Mouse (Mus musculus) ES-E14 (cell line): Measurements from ENCODE around the gene Cacng6. TPM values are rescaled to one million over a fixed set of nuclear protein-coding genes. Genes with fewer than 3 reads are reported as not detected.

Source experiments
- DNase-seq: peaks from one replicate; pipeline ENCODE4 v3.0.0-alpha.2; 2013; ENCODE audit warnings: low read depth, low spot score
- H3K27ac ChIP-seq: 2 replicates; pipeline ENCODE4 v1.5.1; 2012; ENCODE audit warnings: low read depth, mild to moderate bottlenecking, low read length, moderate library complexity, mixed read lengths; ENCODE audit not compliant: poor library complexity, insufficient read depth, severe bottlenecking
- H3K36me3 ChIP-seq: 2 replicates; pipeline ENCODE4 v1.6.1; 2012; ENCODE audit warnings: mild to moderate bottlenecking, low read length, moderate library complexity, mixed read lengths; ENCODE audit not compliant: control insufficient read depth, poor library complexity, insufficient read depth, severe bottlenecking
- H3K4me1 ChIP-seq, 2 experiments: fragments of 150-350 bp in 1 of 2; sonication (generic) in 1 of 2; 2 replicates each; pipeline ENCODE4 v1.6.1; 2012; ENCODE audit warnings: low read length in 2 of 2, mild to moderate bottlenecking in 1 of 2, mixed read lengths in 1 of 2; ENCODE audit not compliant: control insufficient read depth in 2 of 2, insufficient read depth in 2 of 2, poor library complexity in 1 of 2
- H3K4me3 ChIP-seq, 2 experiments: fragments of 150-350 bp in 1 of 2; sonication (generic) in 1 of 2; 2 replicates each; pipeline ENCODE4 v1.5.1; 2012; ENCODE audit warnings: low read length in 2 of 2, low read depth in 1 of 2, mild to moderate bottlenecking in 1 of 2, mixed read lengths in 1 of 2; ENCODE audit not compliant: insufficient read depth in 1 of 2, poor library complexity in 1 of 2, severe bottlenecking in 1 of 2
- H3K9ac ChIP-seq: 2 replicates; pipeline ENCODE4 v1.6.1; 2012; ENCODE audit warnings: low read depth, mild to moderate bottlenecking, low read length, mixed read lengths; ENCODE audit not compliant: poor library complexity, insufficient read depth, severe bottlenecking
- H3K9me3 ChIP-seq: fragments of 150-350 bp; sonication (generic); 2 replicates; pipeline ENCODE4 v1.6.1; 2012; ENCODE audit warnings: low read depth, mild to moderate bottlenecking, low read length; ENCODE audit not compliant: control insufficient read depth, insufficient read depth
- CHD2 ChIP-seq: IDR thresholded peaks from 2 replicates; pipeline ENCODE4 v1.6.1; 2014; ENCODE audit warnings: mild to moderate bottlenecking, low read depth, low read length, inconsistent platforms
- HCFC1 ChIP-seq: IDR thresholded peaks from 2 replicates; pipeline ENCODE4 v1.6.1; 2012; ENCODE audit warnings: low read length, inconsistent platforms, borderline replicate concordance; ENCODE audit not compliant: insufficient read depth
- MAFK ChIP-seq: IDR thresholded peaks from 2 replicates; pipeline ENCODE4 v1.6.1; 2014; ENCODE audit warnings: mild to moderate bottlenecking, low read depth, low read length, inconsistent platforms; ENCODE audit not compliant: insufficient read depth
- ZC3H11A ChIP-seq: IDR thresholded peaks from 2 replicates; pipeline ENCODE4 v1.6.1; 2012; ENCODE audit warnings: low read depth, mild to moderate bottlenecking, inconsistent platforms, low read length, borderline replicate concordance
- ZNF384 ChIP-seq: IDR thresholded peaks from 2 replicates; pipeline ENCODE4 v1.6.1; 2012; ENCODE audit warnings: low read depth, low read length, inconsistent platforms
- in situ Hi-C, 2 experiments: fragments of 600-800 bp; cut with MboI; formaldehyde crosslinking; loops; one replicate each; pipeline ENCODE4 v1.15.1; 2025; ENCODE audit warnings: low sequenced_read_pairs in 2 of 2, inconsistent platforms in 1 of 2; ENCODE audit not compliant: unreplicated experiment in 2 of 2
- total RNA-seq: library from RNA; depleted of rRNA; stranded (reverse); fragments of 300-350 nt; gene quantifications from 2 replicates; pipeline ENCODE4 v1.2.3, GENCODE M21; 2012

Gene Cacng6
- total RNA-seq, 1 experiment: 5.8 TPM

GRCm38 (mm10) chr7:3440526-3440925 lies 16.5 kb downstream of the Cacng6 start:
- in situ Hi-C loops: no loop called here
- TF ChIP-seq CHD2: no peak
- DNase-seq: no peak

GRCm38 (mm10) chr7:3442476-3443062 lies 18.6 kb downstream of the Cacng6 start:
- TF ChIP-seq CHD2 (no peak), HCFC1 (no peak), ZNF384 (no peak)
- Histone ChIP-seq H3K36me3 (no peaks in the 10 kb centered on the region), H3K9ac (no peak overlapping the region), H3K4me3 (no peak overlapping the region), H3K27ac (no peak overlapping the region), H3K4me1 (peaks cover 0 to 8% of the 10 kb centered on the region in 2 experiments; a peak in 1 of 4 replicates), H3K9me3 (no peaks in the 10 kb centered on the region)
- DNase-seq: no peak
- in situ Hi-C loops: no loop called here

More at GRCm38 (mm10) chr7:3440526-3440925, 16.5 kb downstream of the Cacng6 start:
- no peak overlapping the region for H3K27ac ChIP-seq
- H3K9ac ChIP-seq: no peak overlapping the region; the same call in 1 of the 2 replicates
- H3K9me3 ChIP-seq: no peaks in the 10 kb centered on the region
- H3K36me3 ChIP-seq: no peaks in the 10 kb centered on the region
- no peak overlapping the region for H3K4me3 ChIP-seq
- peaks cover 0 to 8% of the 10 kb centered on the region in 2 experiments; a peak in 1 of 4 replicates for H3K4me1 ChIP-seq

DNA sequence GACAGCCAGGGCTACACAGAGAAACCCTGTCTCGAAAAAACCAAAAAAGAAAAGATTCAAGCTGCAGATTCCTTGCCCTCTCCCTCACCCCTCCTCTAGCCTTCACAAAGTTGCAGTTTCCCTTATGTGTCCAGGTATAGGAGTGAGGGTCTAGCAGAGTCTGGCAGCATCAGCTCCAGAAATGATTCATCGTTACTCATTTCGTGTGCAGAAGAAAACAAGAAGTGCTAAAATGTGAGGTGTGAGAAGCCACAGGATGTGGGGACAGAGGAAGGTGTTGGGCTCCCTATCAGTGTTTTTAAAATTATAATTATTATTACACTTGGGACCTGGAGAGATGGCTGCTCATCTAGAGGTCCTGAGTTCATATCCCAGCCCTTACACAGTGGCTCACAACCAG lies 20.7 kb downstream of the Cacng6 start:
- TF ChIP-seq ZNF384: no peak
- no peak for TF ChIP-seq ZC3H11A
- TF ChIP-seq MAFK: no peak
- no peak for TF ChIP-seq HCFC1
- no peak for TF ChIP-seq CHD2
- no peak for DNase-seq
- Histone ChIP-seq H3K36me3 (no peaks in the 10 kb centered on the region), H3K9me3 (no peaks in the 10 kb centered on the region), H3K4me1 (peaks cover 0 to 10% of the 10 kb centered on the region in 2 experiments; a peak in 3 of 4 replicates), H3K9ac (no peak overlapping the region), H3K4me3 (no peak overlapping the region), H3K27ac (no peak overlapping the region)
- in situ Hi-C loops: no loop called here

DNA sequence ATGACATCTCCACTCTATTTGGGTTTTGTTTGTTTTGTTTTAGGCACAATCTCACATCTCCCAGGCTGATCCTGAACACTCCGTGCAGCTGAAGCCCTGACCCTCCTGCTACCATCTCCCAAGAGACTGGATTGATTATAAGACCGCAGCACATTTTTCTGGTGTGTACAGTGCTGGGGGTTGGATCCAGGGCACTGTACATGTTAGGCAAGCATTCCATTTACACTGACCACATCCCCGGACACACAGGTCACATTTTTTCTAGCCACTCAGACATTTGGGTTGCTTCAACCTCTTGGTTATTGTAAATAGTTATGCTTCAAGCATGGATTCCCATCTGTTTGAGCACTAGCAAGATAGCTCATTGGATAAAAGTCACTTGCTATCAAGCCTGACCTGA lies 22.6 kb downstream of the Cacng6 start:
- Histone ChIP-seq H3K4me1 (peaks cover 0 to 11% of the 10 kb centered on the region in 2 experiments; a peak in 3 of 4 replicates), H3K9me3 (no peaks in the 10 kb centered on the region), H3K36me3 (no peaks in the 10 kb centered on the region), H3K9ac (no peak overlapping the region), H3K27ac (no peak overlapping the region), H3K4me3 (no peak overlapping the region)
- no peak for DNase-seq
- in situ Hi-C loops: no loop called here
- TF ChIP-seq HCFC1 (no peak), ZNF384 (no peak), ZC3H11A (no peak), CHD2 (no peak), MAFK (no peak)

GRCm38 (mm10) chr7:3447026-3447425 lies 23.0 kb downstream of the Cacng6 start:
- Histone ChIP-seq H3K27ac (no peak overlapping the region), H3K4me1 (peaks cover 0 to 13% of the 10 kb centered on the region in 2 experiments; a peak in 3 of 4 replicates), H3K9ac (no peak overlapping the region), H3K4me3 (no peak overlapping the region), H3K9me3 (no peaks in the 10 kb centered on the region), H3K36me3 (no peaks in the 10 kb centered on the region)
- in situ Hi-C loops: no loop called here
- DNase-seq: no peak
- TF ChIP-seq HCFC1 (no peak), MAFK (peak; percentile 38; the same call in 1 of the 2 replicates)
